Mouse (Mus musculus): ENCODE measurements around the gene Lrp3.
"Not testable (repeated sequence)": the region's sequence is repeated elsewhere in the genome, so short reads cannot be mapped to it uniquely, and the experiment has no call there.

Gene Lrp3

DNA sequence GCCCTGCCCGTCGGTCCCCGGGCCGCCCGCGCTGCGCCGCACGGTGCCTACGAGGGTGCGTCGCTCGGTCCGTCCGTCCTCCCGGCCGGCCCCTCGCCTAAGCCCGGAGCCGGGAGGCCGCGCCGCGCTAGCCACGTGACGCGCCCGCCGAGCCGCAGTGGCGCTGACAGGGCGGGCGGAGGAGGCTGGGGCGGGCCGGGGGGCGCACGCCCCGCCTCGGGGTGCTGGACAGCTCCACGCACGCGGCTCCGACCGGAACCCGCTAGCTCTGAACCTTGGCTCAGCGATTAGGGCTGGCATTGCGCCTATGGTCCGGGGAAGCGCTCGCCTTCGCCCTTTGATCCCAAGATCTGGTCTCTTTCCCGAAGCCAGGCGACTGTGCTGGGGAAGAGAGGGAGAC is at the start of gene Lrp3:
TSS of gene Lrp3 (minus strand) at position 274 of the 400 bp plus-strand sequence.
- DNase-seq (ENCODE audit: low read depth, low spot score), result peak; percentile 29

DNA sequence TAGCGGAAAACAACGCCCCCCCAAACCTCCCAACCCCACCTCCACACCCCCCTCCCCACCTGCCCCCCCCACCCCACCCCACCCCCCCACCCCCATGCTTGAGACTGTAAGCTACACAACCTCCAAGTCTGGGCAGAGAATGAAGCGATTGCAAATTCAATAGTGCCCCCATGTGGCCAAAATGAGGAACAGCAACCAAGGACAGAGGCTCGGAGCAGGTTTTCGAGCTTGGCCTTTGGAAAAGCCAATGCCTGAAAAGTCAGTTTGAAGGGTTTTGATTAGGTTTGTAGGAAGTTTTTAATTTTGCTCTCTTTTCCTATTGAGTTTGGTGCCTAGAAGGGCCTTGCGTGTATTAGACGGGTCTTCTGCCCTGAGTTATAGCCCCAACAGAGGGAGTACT is 49.4 kb upstream of the Lrp3 start:
- DNase-seq (ENCODE audit: low read depth, low spot score), result peak; percentile 25

DNA sequence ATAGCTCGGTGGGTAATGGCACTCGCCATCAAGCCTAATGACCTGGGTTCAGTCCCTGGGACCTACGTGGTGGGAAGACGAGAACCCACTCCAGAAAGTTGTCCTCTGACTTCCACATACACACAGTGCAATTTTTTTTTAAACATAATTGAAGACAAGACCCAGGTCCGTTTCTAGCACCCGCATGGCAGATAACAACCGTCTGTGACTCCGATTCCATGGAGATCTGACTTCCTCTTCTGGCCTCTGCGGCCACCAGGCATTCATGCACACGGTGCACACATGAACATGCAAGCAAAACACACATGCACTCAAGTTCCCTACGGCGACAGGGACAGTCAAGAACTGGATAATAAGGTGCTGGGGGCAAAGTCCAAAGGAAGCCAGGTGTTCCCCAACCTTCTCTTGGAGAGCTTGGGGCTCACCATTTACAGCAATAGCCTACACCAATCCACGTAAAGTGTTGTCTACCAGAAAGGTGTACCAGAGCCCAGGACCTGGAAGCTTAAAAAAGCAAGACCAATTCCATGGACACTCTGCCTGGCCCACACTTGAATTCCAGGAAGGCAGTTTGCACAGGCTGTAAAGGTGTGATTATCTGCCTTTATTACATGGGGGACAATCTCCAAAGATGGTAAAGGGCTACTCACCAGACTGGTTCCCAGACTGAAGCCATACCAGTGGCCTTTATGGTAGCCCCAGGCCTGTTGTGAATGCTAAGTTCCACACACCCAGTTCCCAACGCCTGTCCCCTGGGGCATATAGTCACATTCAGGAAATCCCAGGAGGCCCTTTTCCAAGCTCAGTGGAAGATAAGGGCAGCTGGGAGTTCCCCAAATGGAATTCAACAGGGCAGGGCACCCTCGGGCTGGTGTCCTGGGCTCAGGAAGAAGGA is 48.5 kb upstream of the Lrp3 start:
- no peak for DNase-seq (ENCODE audit: low read depth, low spot score)

DNA sequence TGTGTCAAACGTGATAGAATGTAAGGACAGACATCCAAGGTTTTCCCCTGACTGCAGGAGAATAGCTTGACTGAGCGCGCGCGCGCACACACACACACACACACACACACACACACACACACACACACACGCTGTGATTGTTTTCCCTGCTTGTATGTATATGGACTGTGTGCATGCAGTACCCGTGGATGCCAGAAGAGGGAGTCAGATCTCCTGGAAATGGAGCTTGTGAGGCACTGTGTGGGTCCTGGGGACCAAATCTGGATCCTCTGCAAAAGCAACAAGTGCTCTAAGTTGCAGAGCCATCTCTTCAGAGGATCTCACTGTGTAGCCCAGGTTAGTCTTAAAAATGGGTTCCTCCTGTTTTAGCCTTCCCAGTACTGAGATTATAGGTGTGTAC is 44.1 kb upstream of the Lrp3 start:
- no peak for DNase-seq (ENCODE audit: low read depth, low spot score)

DNA sequence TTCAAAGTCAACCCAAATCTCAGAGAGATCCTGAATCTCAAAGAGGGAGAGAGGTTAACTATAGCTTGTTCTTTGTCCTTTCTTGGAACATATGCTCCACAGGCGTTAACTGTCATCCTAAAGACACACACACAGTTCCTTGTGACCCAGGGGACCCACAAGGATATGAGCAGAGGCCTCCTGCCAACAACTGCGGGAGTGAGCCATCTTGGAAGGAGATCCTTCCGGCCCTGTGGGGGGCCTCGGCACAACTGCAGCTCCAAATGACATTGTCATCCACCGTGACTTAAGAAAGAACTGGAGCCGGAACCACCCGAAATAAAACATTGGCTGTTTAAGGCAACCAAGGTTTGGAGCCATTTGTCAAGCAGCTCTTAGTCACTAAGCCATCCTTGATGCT is 43.0 kb upstream of the Lrp3 start:
- DNase-seq (ENCODE audit: low read depth, low spot score), result no peak

DNA sequence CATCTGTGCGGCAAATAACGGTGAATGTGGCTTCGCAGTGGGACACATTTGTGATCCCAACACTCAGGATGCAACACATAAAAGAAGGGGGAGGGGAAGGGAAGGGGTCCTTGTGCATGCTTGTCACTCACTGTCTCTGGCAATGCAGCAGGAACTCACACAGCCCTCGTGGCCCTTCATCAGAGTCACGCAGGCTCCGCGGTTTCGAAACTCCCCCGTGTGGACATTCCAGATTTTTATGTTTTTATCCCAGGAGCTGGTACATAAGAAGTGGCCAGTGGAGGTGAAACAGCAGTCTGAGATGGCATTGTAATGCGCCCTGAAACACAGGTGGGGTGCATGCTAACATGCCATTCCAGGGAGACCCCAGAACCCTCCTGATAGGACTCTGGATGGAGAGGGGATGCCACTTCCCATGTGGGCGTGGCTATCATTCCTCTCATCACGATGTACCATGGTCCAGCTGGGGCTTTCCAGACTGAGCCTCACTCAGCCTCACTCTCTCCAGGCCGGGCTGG is 36.8 kb upstream of the Lrp3 start:
- no peak for DNase-seq (ENCODE audit: low read depth, low spot score)

DNA sequence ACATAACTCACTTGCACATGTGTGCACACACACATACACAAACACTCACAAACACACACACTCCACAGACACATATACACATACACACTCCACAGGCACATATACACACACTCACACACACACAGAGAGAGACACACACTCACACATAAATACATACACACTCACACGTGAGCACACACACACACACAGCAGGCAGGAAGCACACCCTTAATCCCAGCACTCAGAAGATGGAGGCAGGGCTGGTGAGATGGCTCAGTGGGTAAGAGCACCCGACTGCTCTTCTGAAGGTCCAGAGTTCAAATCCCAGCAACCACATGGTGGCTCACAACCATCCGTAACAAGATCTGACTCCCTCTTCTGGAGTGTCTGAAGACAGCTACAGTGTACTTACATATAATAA is 22.6 kb upstream of the Lrp3 start:
- not testable (repeated sequence) for DNase-seq (ENCODE audit: low read depth, low spot score)

DNA sequence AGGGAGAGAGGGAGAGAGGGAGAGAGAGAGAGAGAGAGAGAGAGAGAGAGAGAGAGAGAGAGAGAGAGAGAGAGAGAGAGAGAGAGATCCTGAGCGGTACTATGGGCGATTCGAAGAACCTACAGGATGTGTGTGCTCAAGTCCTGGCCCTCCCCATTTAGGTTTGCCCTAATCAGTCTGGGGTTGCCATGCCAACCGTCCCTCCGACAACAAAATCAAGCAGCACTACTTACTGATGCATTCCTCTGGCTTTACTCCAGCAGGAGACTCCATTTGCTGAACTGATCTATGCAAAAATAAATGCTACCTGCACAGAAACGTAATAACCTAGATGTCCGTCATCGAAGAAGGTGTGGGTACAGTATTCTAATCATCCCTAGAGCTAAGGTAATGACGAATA is 20.0 kb upstream of the Lrp3 start:
- DNase-seq (ENCODE audit: low read depth, low spot score), result peak; percentile 40

DNA sequence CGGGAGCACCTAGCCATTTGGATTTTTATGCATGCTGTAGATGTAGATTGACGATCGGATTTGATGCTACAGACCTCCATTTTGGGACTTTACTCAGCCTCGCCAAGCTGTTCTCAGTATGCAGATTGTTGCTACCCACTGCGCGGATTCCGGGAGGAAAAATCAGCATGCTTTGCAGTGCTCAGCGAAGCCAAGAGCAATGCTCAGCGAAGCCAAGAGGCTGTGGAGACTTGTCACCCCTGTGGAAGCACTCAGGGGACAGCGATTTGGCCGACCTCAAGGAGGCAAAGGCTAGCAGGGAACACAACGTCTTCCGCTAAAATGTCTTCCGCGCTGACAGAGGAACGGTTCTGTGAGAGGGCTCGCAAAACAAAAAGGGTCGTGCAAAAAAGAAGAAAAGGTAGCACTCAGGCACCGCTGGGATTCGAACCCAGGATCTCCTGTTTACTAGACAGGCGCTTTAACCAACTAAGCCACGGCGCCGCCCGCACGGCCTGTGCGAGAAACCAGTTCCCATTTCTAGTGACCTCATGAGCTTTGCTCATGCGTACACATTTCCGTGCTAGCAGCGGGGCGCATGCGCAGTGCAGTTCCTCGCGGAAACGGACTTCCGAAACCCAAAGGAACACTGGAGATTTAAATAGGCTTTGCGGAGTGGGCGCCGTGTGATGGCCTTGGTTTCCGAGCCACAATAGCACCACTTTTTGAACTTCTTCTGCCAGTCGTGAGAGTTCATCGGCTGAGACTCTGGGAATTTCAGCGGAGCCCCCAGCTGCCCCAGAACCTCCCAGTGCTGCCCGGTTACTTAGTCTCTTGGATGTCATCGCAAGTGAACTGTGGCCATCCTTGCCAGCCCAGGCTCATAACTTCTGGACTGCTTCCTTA is 19.3 kb upstream of the Lrp3 start:
- DNase-seq (ENCODE audit: low read depth, low spot score), result peak; percentile 95

DNA sequence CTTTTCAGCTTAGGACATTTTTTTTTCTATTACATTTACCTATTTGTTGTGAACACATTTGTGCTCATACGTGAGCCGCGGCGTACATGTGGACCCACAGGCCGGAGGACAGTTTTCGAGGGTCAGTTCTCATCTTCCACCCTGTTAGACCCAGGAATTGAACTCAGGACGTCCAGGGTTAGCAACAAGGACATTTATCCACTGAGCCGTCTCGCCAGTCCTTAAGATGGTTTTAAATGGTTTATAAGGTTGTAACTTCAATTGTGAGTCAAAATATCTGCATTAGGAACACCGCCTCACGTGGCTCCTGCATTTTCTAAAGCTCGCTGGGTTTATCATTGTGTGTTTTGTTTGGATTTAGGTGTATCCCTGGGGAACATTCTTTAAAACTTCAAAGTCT is 18.6 kb upstream of the Lrp3 start:
- no peak for DNase-seq (ENCODE audit: low read depth, low spot score)

DNA sequence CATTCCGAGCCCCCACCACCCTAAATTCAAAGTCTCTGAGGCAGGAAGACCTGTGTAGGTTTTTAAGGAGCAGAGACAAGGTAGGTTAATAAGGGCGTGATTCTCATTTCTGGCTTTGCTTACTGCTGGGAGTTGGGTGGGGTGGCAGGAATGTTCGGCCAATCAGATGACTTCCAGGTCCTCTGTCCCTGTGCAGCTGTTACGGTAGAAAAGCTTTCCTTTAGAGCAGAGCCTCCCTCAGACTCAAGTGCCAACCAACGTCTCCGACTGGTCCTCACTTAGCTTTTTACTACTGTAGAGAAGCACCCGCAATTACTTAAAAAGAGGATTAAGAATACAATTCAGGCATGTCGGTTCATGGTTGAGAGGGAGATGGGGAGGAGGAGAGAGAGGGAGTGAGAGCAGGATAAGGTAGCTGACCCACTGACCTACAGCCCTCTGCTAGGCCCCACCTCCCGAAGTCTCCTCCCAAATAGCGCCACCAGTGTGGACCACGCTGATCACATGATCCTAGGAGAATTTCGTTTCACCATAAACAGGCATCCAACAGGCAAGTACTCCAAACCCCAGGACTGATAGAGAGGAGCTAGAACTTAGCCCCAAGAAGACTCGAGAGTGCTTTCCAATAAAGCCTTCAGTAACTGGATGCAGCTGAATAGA is 17.6 kb upstream of the Lrp3 start:
- no peak for DNase-seq (ENCODE audit: low read depth, low spot score)

DNA sequence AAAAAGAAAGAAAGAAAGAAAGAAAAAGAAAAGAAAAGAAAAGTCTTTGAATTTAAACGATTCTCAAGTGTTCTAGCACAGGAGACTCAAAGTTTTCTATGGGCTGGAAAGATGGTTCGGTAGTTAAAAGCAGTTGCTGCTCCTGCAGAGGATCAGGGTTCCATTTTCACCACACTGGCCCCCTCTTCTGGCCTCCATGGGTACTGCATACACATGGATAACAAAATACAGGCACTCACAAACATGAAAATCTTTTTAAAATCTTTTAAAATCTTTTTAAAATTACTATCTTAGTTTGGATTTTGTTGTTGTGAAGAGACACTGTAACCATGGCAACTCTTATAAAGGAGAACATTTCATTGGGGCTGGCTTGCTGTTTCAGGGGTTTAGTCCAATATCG is 15.0 kb upstream of the Lrp3 start:
- no peak for DNase-seq (ENCODE audit: low read depth, low spot score)

DNA sequence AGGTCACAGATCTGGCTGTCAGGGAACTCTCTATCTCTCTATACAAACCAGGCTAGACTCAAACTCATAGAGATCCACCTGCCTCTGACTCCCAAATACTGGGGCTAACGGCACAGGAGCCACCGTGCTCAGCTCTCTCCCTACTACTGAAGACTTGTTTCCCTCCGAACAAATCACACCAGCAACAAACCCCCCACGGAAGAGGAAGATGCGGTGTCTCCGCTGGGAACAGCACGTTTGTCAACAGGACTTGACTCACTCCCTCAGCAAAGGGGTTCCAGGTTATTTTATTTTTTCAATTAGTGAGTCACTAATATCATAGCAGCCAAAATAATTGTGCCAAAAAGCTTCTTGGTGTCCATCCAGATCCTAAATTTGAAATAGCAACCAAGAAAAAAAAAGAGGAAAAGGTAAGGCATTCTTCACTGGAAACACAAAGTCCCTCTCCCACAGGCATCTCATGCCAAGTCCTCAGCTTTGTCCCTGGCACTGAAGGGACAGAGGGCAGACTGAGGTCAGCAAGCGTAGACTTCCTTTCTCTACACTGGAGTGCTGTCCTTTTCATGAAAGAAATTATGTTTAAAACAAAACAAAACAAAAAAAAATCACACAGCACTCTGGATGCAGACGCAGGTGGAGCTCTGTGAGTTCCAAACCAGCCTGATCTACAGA is 5.5 kb upstream of the Lrp3 start:
- no peak for DNase-seq (ENCODE audit: low read depth, low spot score)

DNA sequence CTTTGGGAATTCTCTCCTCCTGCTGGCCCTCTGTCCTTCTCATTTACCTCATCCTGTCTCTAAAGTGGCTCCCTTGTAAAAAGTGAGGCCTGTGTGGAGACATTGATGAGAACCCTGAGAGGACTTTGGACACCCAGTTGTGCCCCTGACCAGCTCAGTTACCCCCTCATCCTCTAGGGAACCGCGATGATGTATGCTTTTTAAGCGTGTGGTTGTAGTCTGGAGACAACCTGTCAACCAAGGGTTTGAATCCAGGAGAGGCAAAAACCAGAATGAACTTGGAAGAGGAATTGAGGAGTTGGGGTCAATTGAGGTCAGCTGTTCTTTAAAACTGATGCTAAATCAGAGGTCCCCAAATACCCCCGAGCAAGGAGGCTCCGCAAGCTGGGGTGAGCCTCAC is 433 bp upstream of the Lrp3 start:
- no peak for DNase-seq (ENCODE audit: low read depth, low spot score)

DNA sequence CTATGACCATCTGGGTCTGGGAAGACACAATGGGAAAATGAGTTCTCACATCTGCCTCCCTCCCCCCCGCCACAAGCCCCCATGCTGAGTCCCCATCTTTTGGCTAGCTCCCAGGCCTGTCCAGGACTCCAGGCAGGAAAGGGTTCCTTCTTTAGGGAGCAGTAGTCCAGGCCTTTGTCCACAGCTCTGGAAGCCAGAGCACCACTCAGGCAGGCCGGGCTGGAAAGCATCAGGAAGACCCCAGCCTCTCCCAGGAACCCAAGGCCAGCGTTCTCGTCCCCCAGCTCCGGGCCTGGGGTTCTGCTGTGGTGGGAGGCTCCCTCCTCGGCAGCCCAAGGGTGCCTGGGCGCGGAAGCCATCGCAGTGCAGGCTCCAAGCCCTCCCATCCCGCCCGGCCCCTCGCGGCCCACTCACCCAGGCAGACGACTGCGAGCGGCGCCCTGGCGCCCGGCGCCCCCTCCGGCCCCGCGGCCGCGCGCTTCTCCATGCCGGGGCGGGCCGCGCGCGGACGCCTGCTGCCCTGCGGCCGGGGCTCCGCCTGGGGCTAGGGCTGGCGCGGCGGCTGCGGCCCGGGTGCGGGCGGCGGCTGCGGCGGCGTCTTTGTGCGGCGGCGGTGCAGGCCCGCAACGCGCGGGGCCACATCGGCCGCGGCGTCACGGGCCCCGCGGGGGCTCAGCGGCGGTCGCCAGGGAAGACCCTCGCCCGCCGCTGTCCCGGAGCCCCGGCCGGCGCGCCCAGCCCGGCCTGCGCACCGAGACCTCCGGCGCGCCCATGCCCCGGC is 666 bp downstream of the Lrp3 start:
- DNase-seq (ENCODE audit: low read depth, low spot score), result no peak

DNA sequence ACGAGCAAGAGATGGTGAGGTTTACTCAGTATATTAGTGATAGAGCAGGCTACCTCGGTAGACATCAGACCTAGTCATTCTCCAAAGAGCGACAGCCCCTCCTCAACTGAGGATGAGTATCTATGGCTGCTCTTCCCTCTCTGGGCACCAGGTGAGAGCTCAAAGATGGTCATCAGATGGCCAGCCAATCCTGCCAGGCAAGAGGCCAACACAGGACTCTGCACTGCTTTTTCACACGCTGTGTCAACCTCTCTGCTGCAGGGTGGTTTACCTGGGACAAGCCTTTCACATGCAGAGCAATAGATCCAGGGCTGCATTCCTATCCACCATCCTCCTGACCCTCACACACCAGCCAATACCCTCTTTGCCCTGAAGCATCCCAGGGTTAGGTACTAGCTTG is 3.5 kb downstream of the Lrp3 start:
- no peak for DNase-seq (ENCODE audit: low read depth, low spot score)

DNA sequence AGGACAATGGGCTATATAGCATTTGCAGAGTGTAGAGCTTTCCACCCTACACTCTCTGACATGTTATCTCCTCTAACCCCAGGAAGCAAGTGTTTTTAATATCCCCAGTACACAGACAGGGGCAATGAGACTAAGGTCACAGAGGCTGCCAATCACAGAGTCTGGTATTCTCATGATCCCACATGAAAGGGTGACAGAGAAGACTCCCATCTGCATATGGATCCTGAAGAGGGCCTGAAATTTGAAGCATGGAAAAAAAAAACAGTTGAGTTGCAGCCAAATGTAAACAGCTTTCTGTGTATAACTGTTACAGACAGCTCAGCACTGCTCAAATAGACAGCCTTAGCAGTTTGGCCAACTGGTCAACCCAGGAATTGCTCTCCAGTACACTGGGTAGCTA is 15.5 kb downstream of the Lrp3 start:
- DNase-seq (ENCODE audit: low read depth, low spot score), result no peak

DNA sequence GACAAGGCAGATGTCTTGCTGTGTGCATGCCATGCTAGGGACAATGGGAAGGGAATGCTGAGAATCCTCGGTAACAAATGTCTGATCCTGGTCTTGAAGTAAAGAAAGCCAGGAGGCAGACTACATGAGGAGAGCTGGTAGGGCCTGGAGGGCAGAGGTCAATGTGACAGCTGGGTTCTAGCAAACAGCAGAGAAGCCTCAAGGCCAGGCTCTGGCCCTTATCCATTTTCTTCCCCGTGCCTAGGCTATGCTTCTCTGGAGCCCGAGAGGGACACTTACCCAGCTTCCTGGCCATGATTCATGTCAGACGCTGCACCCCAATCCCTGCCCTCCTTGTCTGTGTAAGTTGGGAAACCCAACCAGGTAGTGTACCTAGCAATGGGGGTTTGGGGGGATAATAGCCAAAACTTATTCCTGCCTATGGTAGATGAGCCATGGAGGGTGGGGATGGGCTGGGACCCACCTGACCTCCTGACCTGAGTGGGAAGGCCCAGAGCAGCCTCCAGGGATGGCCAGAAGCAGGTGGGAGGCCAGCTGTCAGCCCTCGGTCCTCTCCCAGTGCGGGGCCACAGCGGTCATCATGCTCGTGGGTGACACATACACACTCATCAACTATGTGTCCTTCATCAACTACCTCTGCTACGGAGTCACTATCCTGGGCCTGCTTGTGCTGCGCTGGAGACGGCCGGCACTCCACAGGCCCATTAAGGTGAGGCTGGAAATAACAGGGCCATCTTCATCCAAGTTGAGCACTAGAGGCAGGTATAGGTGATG is 16.1 kb downstream of the Lrp3 start:
- DNase-seq (ENCODE audit: low read depth, low spot score), result no peak

DNA sequence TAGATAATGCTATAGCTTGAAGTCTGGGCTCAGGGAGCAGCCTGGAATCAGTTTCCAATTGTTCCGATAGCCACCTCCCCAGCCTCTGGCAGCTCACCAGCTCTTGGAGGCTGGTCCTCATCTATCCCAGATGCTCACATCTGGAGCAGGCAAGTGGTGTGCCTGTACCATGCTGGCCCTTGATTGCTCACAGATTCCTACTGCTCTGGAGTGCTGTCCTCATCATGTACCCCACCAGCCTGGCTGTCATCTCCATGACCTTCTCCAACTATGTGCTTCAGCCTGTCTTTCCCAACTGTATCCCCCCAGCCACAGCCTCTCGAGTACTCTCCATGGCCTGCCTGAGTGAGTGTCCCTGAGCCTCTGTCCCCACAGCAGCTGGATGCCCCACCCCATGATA is 18.3 kb downstream of the Lrp3 start:
- no peak for DNase-seq (ENCODE audit: low read depth, low spot score)

DNA sequence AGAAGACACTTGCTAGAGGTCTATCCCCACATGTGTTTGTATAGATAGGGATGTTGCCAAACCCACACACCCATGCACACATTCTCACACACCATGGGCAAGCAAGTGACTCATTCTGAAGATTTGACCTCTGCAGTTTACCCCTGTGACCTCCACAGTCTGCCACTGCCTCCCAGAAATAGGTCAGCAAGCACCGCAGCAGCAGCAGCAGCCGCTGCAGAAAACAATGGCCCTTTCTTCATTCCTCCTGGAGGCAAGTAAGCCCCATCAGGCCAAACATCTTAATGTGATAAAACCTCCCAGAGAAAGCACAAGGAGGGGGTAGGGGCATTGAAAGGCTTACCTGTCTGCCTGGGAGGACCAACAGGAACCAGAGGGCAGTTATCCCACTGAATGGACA is 24.0 kb downstream of the Lrp3 start:
- no peak for DNase-seq (ENCODE audit: low read depth, low spot score)
